Mouse (Mus musculus) naive thymus-derived CD4-positive, alpha-beta T cell, adult 2 months (primary cell): ENCODE data around the gene Ankrd17.

Experiments used
- DNase-seq: peaks from one replicate; pipeline ENCODE4 v3.0.0-alpha.2; 2011; ENCODE audit warnings: low read depth

The Ankrd17 gene

GRCm38 (mm10) chr5:90217791-90218190 lies 148.6 kb downstream of the Ankrd17 start:
- no peak for DNase-seq

DNA sequence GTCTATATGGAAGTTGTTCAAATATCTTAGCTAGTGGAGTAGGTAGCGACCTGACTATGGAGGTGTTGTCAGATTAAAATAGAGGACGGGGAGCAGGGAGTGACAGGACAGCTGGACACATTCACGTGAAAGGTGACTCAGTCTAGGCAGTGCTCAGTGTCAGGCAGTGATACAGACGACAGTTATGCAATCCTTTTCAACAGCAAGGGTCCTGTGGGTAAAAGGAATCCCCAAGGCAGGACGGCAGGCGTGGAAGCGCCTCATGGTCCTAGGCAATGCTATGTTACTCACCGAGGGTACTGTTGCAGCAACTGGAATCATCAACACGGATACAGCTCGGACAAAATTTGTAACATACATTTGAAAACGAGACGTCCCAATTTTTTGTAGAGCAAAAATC lies 149.2 kb downstream of the Ankrd17 start:
- no peak for DNase-seq

GRCm38 (mm10) chr5:90213356-90213755 lies 153.0 kb downstream of the Ankrd17 start:
- DNase-seq: no peak

- peak; percentile 81 for DNase-seq
These were observed 163.2 kb downstream of the Ankrd17 start for GRCm38 (mm10) chr5:90203168-90203567.

GRCm38 (mm10) chr5:90202447-90203117 lies 163.8 kb downstream of the Ankrd17 start:
- DNase-seq: no peak

DNA sequence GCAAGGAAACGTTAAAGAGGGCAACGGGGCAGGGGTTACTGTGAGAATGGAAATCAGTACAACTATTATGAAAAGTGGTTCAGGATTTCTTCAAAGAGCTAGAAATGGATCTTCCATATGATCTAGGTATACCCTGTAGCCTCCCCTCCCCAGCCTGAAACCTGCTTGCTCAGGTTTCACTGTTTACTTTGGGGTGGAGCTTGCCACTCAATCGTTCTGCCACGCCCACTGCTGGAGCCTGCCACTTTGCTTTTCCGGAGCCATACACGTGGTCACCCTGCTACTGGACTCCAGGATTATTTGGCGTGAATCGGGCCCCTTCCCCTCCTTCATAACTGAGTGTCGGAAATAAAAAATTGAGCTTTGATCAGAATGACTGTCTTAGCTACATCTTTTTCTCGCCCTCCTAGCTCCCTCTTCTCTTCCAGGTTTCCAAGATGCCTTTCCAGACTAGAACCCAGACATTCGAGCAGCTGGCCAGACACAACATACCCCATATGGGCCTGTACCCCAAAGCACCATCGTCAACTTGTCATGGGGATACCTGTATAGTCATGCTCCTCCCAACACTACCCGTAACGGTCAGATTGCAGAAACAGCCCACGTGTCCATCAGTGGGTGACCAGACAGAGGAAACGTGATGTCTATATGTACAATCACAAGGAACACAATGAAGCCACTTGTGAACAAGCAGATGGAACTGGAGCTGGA lies 166.3 kb downstream of the Ankrd17 start:
- no peak for DNase-seq

GRCm38 (mm10) chr5:90194831-90195230 lies 171.5 kb downstream of the Ankrd17 start:
- peak; percentile 39 for DNase-seq

DNA sequence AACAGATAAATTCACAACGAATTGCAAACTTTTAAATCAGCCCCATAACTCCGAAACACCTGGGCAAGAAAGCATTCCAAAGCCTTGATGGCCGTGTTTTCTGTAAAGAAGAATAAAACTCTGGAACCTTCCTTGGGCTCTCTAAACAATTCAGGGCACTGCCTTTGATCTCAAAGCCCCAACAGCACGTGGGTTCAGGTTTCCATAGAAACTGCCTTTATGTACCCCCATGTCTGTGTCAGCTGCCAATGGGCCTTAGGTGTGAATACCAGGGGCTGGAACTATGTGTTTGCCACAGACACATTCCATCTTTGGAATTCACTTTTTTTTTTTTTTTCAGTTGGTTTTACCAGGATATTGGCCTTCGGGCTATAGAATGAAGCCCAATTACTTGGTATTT lies 183.6 kb downstream of the Ankrd17 start:
- DNase-seq: no peak

DNA sequence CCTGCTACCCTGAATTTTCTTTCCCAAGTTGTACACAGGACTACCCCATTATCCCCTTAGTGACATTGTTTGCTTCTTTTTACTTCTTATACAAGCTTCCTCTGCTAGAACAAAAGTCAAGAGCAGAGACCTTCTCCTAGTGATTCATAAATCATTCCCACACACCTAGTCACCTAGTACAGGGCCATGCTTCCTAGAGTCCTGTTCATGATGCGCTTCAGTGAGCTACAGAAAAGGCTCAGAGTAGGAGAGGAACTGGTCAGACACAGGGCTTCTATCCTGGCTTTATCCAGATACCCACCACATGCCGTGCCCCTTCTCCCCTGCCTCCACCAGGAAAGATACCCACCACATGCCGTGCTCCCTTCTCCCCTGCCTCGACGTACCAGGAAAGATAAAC lies 187.3 kb downstream of the Ankrd17 start:
- no peak for DNase-seq

DNA sequence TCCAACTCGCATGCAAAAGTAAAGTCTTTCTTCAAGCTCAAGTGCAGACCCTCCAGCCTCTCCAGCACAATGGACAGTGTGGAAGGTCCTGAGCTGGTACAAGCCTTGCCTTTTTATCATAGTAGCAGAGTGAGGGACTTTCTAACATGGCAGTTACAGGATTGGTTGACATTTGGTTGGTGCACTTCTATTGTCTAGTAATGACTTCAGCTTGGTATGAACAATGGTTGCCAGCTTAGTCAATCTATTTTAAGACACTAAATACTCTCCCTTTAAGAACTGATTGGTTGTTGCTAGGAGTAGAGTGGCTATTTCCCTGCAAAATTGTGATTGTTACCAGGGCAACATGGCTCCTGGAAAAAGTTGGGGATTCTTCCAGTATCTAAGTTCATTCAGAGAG lies 188.3 kb downstream of the Ankrd17 start:
- no peak for DNase-seq
